Mouse (Mus musculus): ENCODE data around the gene Olfr281.
"Not testable (repeated sequence)": the region's sequence is repeated elsewhere in the genome, so short reads cannot be mapped to it uniquely, and the experiment has no call there.

Gene Olfr281

DNA sequence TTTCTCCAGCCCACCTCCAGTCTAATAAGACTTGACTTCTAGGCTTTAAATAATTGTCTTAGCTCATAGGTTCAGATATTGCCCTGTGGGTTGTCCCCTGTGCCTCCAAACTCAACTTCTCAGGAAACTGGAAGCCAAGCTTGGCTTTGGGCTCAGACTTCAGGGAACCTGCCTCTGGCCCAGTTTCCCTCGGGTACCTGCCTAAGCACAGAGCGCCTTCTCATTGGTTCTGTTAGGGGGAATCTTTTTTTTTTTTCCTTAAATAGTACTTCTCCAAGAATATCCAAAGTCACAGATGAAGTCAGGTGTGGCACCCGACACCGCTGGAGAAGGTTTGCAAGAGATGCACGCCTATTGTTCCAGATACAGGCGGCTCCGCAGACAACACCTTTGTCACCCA lies at the start of gene Olfr281:
TSS of gene Olfr281 (plus strand) at position 301 of the 400 bp plus-strand sequence.
- ChIA-PET POLR2A (interaction anchor here in 1 of 4 experiments (0.7 kb wide), 1 partner anchor 458 kb away, joined by 3 read pairs; no protein-coding TSS in a partner anchor), CTCF (no interaction called here)

- ChIA-PET POLR2A (interaction anchor here in 1 of 4 experiments (0.6 to 0.8 kb wide), 2 partner anchors 11 to 315 kb away, joined by 3 to 4 read pairs; partner anchors contain the start of gene Senp1), CTCF (interaction anchor here in 3 of 4 experiments (0.5 to 1.5 kb wide), 28 partner anchors 9 to 389 kb away, joined by 3 to 17 read pairs (median 3); no protein-coding TSS in a partner anchor)
Observed at GRCm38 (mm10) chr15:98408406-98409060, 43.9 kb upstream of the Olfr281 start.

DNA sequence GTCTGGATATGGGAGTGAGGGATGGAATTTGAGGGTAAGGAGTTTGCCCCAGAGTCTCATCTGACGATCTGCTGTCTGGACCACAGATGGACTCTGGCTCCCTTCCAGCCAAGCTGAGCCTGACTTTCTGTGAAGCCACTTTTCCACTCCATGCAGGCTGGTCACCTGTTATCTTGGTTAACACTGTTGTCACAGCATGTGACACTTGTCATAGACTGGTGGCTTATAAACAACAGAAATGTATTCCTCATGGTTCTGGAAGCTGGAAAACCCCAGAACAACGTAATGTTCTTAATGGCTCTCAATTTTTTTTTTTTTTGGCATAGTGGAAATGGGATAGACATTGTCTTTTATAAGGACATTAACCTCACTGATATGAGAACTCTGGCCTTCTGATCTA lies 42.8 kb upstream of the Olfr281 start:
- ChIA-PET POLR2A (interaction anchor here in 1 of 4 experiments (0.6 to 1.3 kb wide), 3 partner anchors 8 to 316 kb away, joined by 3 to 4 read pairs (median 3); partner anchors contain the start of gene Senp1), CTCF (interaction anchor here (0.6 to 1.5 kb wide), 8 partner anchors 10 to 1006 kb away, joined by 3 to 7 read pairs (median 4); no protein-coding TSS in a partner anchor)

GRCm38 (mm10) chr15:98410249-98410648 lies 42.1 kb upstream of the Olfr281 start:
- ChIA-PET POLR2A (interaction anchor here in 2 of 4 experiments (0.6 to 1.3 kb wide), 2 partner anchors 17 to 229 kb away, joined by 3 read pairs; no protein-coding TSS in a partner anchor), CTCF (interaction anchor here (0.6 to 1.4 kb wide), 7 partner anchors 11 to 163 kb away, joined by 3 to 4 read pairs (median 3); no protein-coding TSS in a partner anchor)

DNA sequence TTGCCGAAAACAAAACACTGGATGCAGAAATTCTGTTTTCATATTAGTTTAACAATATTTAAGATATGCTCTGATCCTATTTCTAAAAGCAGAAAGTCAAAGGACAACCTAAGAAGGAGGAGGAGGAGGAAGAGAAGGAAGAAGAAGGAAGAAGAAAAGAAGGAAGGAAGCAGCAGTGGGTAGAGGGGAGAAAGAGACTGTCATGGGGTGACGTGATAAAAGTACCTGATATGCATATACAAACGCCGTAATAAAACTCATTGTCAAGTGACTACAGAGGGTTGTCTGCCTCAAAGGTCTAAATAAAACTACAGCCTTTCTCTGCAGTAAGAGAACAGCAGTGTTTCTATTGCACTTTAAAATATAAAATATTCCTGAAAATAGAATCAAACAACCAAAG lies 36.4 kb upstream of the Olfr281 start:
- CTCF ChIA-PET: no interaction called here
- POLR2A ChIA-PET: no interaction called here

GRCm38 (mm10) chr15:98416802-98417201 lies 35.6 kb upstream of the Olfr281 start:
- POLR2A ChIA-PET: not testable (repeated sequence)
- CTCF ChIA-PET: interaction anchor here (0.5 to 1.6 kb wide), 23 partner anchors 8 to 1205 kb away, joined by 3 to 17 read pairs (median 4); partner anchors contain the start of gene Cacnb3 (in 1 of the 4)

GRCm38 (mm10) chr15:98417285-98417684 lies 35.1 kb upstream of the Olfr281 start:
- CTCF ChIA-PET: interaction anchor here (0.5 to 1.6 kb wide), 36 partner anchors 9 to 1205 kb away, joined by 3 to 17 read pairs (median 4); partner anchors contain the start of gene Cacnb3 (in 1 of the 4)
- POLR2A ChIA-PET: not testable (repeated sequence)

- POLR2A ChIA-PET: interaction anchor here in 1 of 4 experiments (0.6 to 0.8 kb wide), 3 partner anchors 9 to 1326 kb away, joined by 3 to 4 read pairs (median 4); no protein-coding TSS in a partner anchor
- CTCF ChIA-PET: interaction anchor here in 2 of 4 experiments (0.8 to 1.6 kb wide), 3 partner anchors 9 to 310 kb away, joined by 3 to 17 read pairs (median 4); no protein-coding TSS in a partner anchor
Observed at GRCm38 (mm10) chr15:98418096-98418495, 34.3 kb upstream of the Olfr281 start.

- CTCF ChIA-PET: interaction anchor here in 1 of 4 experiments (2.1 kb wide), 1 partner anchor 12 kb away, joined by 7 read pairs; no protein-coding TSS in a partner anchor
- POLR2A ChIA-PET: no interaction called here
Observed at GRCm38 (mm10) chr15:98420897-98421296, 31.5 kb upstream of the Olfr281 start.

DNA sequence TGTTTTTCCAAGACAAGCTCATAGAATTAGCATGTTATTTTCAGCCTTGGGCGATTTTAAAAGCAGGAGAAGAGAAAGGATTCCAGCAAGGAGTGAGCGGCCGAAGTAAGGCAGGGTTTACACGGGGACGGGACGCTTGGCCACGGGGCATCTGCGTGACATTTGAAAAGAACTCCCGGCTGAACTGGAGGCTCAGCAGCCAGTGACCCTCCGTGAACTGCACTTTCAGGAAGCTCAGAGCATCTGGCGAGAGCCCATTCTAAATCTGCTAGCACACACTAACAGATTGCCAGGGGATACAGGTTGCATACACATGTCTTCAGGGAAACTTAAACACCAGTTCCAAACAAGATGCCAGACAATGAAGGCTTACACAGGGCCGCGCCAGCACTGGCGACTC lies 28.1 kb upstream of the Olfr281 start:
- ChIA-PET CTCF (interaction anchor here in 1 of 4 experiments (1.5 kb wide), 1 partner anchor 16 kb away, joined by 3 read pairs; no protein-coding TSS in a partner anchor), POLR2A (no interaction called here)

- ChIA-PET CTCF (interaction anchor here in 1 of 4 experiments (1.5 kb wide), 1 partner anchor 16 kb away, joined by 3 read pairs; no protein-coding TSS in a partner anchor), POLR2A (no interaction called here)
Observed at GRCm38 (mm10) chr15:98424753-98425152, 27.6 kb upstream of the Olfr281 start.

DNA sequence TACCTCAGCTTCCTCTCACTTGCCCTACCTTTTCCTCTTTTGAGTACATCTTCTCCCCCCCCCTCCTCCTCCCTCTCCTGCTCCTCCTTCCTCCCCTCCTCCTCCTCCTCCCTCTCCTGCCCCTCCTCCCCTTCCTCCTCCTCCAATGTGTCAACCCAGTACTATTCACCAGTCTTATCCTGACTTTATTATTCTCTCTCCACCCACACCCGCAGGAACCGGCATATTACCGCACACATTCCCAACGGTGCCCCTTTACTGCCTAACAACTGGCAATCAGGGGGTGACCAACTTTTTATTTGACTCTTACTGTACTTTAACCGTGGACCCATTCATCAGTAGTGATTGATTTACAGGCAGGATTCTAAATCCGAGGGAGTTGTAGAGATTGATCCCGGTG lies 27.2 kb upstream of the Olfr281 start:
- ChIA-PET POLR2A (no interaction called here), CTCF (no interaction called here)

DNA sequence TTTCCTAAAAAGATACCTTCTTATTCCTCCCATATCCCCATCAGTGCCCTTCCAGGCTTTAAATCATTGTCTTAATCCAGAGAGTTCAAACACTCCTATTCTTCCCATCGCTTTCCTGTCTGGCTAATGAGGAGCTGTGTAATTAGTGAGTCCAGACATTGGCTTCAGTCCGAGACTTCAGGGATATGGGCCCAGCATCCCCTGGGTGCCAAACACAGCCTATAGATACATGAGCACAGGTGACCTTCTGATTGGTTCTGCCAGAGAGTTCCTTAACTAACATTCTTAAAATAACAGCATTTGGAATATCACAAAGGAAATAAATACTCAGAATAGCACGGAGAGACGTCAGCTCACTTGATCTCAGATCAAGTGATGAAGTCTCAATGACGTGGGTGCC lies 21.5 kb upstream of the Olfr281 start, which contains the start of gene Olfr282:
TSS of gene Olfr282 (plus strand) at position 301 of the 400 bp plus-strand sequence.
- CTCF ChIA-PET, POLR2A ChIA-PET: not testable (repeated sequence)

DNA sequence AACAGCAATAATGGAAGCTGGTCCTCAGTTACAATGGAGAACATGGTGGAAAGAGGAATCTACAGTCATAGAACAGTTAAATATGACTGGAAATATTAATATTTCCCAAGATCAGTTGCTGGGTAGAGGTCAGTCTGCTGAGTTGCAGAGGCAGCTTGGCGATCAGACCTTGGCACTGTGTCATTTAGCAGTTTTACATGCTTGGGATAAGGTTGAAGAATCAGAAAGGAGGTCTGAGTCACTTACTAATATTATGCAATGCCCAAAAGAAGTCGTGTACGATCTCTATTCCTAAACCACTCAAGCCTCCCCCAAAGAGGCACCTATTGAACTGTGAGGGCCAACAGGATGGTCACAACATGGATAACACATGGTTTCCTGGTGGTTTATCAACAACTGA lies 7.8 kb upstream of the Olfr281 start:
- POLR2A ChIA-PET: no interaction called here
- CTCF ChIA-PET: no interaction called here

- ChIA-PET POLR2A (interaction anchor here in 1 of 4 experiments (0.6 to 1.0 kb wide), 2 partner anchors 23 to 600 kb away, joined by 3 read pairs; no protein-coding TSS in a partner anchor), CTCF (interaction anchor here in 2 of 4 experiments (0.7 to 0.9 kb wide), 2 partner anchors 39 to 69 kb away, joined by 3 to 4 read pairs; no protein-coding TSS in a partner anchor)
Observed at GRCm38 (mm10) chr15:98448521-98448920, 3.9 kb upstream of the Olfr281 start.

GRCm38 (mm10) chr15:98469596-98469995 lies 17.2 kb downstream of the Olfr281 start, which contains the start of gene OR5BS1P:
Gene OR5BS1P, plus strand, starts transcription at chr15:98469896.
- CTCF ChIA-PET: no interaction called here
- POLR2A ChIA-PET: interaction anchor here in 1 of 4 experiments (0.6 kb wide), 1 partner anchor 255 kb away, joined by 4 read pairs; no protein-coding TSS in a partner anchor

DNA sequence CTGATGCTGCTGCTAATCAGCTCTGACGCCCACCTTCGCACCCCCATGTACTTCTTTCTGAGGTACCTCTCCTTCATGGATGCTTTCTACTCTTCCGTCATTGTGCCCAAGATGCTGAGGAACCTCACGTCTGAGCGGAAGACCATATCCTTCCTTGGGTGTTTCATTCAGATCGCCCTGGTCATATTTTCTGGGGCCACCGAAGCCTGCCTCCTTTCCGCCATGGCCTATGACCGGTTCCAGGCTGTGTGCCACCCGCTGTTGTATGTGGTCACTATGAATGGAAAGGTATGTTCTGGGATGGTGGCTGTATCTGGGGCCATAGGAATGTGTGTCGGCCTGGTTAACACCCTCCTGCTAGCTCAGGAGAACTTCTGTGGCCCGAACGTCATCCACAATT lies 19.2 kb downstream of the Olfr281 start:
- ChIA-PET CTCF (no interaction called here), POLR2A (interaction anchor here in 1 of 4 experiments (0.7 kb wide), 1 partner anchor 23 kb away, joined by 3 read pairs; no protein-coding TSS in a partner anchor)

GRCm38 (mm10) chr15:98474958-98475357 lies 22.6 kb downstream of the Olfr281 start:
- ChIA-PET POLR2A (no interaction called here), CTCF (interaction anchor here in 3 of 4 experiments (0.7 to 1.6 kb wide), 4 partner anchors 10 to 426 kb away, joined by 3 to 6 read pairs (median 4); no protein-coding TSS in a partner anchor)

DNA sequence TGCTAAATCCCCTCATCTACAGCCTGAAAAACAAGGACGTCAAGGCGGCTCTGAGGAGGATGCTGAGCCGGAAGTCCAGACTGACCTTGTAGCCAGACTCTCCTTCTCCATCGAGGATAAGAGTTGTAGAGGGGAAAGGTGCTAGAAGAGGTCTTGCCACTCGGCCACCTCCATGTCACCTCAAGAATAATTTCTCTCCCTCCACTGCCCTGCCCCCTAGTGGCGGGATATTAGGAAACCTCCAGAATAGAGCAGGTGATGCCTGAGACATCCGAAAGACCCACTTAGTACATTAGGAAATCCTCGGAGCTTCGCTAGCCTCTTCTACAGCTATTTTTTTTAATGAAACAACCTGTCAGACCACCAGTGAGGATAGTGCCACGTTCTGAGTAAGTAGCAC lies 23.0 kb downstream of the Olfr281 start:
- ChIA-PET POLR2A (no interaction called here), CTCF (interaction anchor here in 2 of 4 experiments (1.3 to 1.6 kb wide), 3 partner anchors 10 to 294 kb away, joined by 3 to 6 read pairs (median 5); no protein-coding TSS in a partner anchor)

Measured in embryonic stem cell, embryonic (primary cell).